Mouse (Mus musculus) embryonic facial prominence, embryonic 10.5 days (tissue): ENCODE data around the gene Nhsl2. TPM values are rescaled to one million over a fixed set of nuclear protein-coding genes. Genes with fewer than 3 reads are reported as not detected.

ENCODE experiments used
- DNase-seq: peaks from one replicate; pipeline ENCODE4 v3.0.0-alpha.2; 2017; ENCODE audit warnings: low spot score
- H3K27ac ChIP-seq: fragments of 300-500 bp; sonication (generic); replicated peaks from 2 replicates; pipeline ENCODE4 v1.5.1; 2016; ENCODE audit warnings: mild to moderate bottlenecking
- H3K27me3 ChIP-seq: fragments of 300-500 bp; sonication (generic); replicated peaks from 2 replicates; pipeline ENCODE4 v1.6.1; 2016; ENCODE audit warnings: low read depth, mild to moderate bottlenecking; ENCODE audit not compliant: poor library complexity, severe bottlenecking
- H3K36me3 ChIP-seq: fragments of 300-500 bp; sonication (generic); replicated peaks from 2 replicates; pipeline ENCODE4 v1.6.1; 2016; ENCODE audit warnings: mild to moderate bottlenecking, moderate library complexity
- H3K4me1 ChIP-seq: fragments of 300-500 bp; sonication (generic); 2 replicates; pipeline ENCODE4 v1.6.1; 2016
- H3K4me3 ChIP-seq: fragments of 300-500 bp; sonication (generic); 2 replicates; pipeline ENCODE4 v1.5.1; 2016; ENCODE audit warnings: mild to moderate bottlenecking, moderate library complexity
- H3K9me3 ChIP-seq: fragments of 300-500 bp; sonication (generic); 2 replicates; pipeline ENCODE4 v1.6.1; 2016; ENCODE audit warnings: mild to moderate bottlenecking
- WGBS: fragments of 180-500 bp; shearing (Covaris S2); methylation state at CpG from one replicate; pipeline ENCODE4 v1.1.7; 2016; 5-methylcytosine and 5-hydroxymethylcytosine counted together
- polyA plus RNA-seq: library from polyadenylated mRNA; unstranded; fragments of >200 nt; fragmentation: Nextera tagmentation; extraction: Ambion mirVana; gene quantifications from 2 replicates; pipeline ENCODE4 v1.2.1, GENCODE M21; 2016

Nhsl2 gene
- polyA plus RNA-seq, 1 experiment from 2014 or later, result 27.5 TPM

- Histone ChIP-seq H3K27me3 (peaks cover 91% of the 10 kb centered on the region), H3K4me1 (peaks cover 12% of the 10 kb centered on the region; the same call in 1 of the 2 replicates), H3K36me3 (no peaks in the 10 kb centered on the region), H3K9me3 (no peaks in the 10 kb centered on the region), H3K4me3 (no peak overlapping the region), H3K27ac (no peak overlapping the region)
- 66% methylated on average over 2 of the region's 2 CpGs for WGBS
- DNase-seq, result no peak
Observed at GRCm38 (mm10) chrX:101876136-101876535, 27.0 kb downstream of the Nhsl2 start.

GRCm38 (mm10) chrX:101877840-101878239, 28.7 kb downstream of the Nhsl2 start:
- WGBS, result 91% methylated on average over 4 of the region's 4 CpGs
- Histone ChIP-seq H3K9me3 (no peaks in the 10 kb centered on the region), H3K27ac (no peak overlapping the region), H3K27me3 (peaks cover 100% of the 10 kb centered on the region), H3K36me3 (no peaks in the 10 kb centered on the region), H3K4me1 (peaks cover 12% of the 10 kb centered on the region; the same call in 1 of the 2 replicates), H3K4me3 (no peak overlapping the region)
- no peak for DNase-seq

- Histone ChIP-seq H3K27ac (no peak overlapping the region), H3K4me3 (no peak overlapping the region), H3K27me3 (peaks cover 100% of the 10 kb centered on the region), H3K4me1 (peaks cover 12% of the 10 kb centered on the region; the same call in 1 of the 2 replicates), H3K9me3 (no peaks in the 10 kb centered on the region), H3K36me3 (no peaks in the 10 kb centered on the region)
- no peak for DNase-seq
- WGBS, result 77% methylated on average over 4 of the region's 4 CpGs
Observed at GRCm38 (mm10) chrX:101878546-101878945, 29.4 kb downstream of the Nhsl2 start.

DNA sequence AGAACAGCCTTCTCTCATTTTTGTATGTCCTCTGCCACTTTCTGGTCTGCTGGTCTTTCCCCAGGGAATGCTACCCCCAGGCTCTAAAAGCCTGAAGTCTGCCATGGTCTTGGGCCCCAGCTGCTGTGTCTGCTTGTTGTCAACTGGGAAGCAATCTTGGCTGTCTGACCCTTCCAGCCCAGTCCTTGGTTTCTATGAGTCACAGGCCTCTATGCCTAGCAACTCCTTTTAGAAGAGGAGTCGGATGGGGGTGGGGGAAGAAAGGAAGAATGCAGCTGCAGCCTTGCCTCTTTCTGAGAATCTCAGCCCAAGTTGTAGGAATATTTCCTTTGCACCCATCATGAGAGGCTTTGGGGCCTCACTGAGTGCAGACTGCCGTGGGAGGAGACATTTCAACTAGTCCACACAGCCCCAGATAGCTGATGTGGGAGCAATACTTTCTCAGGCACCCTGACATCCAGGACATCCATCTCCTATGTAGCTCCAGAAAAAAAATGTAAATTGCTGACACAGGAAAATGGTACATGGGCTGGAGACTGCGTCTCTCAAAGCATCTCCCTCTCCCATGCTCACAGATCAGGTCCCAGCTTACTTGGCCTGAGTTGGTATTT, 33.1 kb downstream of the Nhsl2 start:
- Histone ChIP-seq H3K9me3 (no peaks in the 10 kb centered on the region), H3K4me1 (no peaks in the 10 kb centered on the region), H3K36me3 (no peaks in the 10 kb centered on the region), H3K27me3 (peaks cover 100% of the 10 kb centered on the region), H3K27ac (no peak overlapping the region), H3K4me3 (no peak overlapping the region)
- 64% methylated on average over 3 of the region's 3 CpGs for WGBS
- peak; percentile 14 for DNase-seq

GRCm38 (mm10) chrX:101889384-101889783, 40.2 kb downstream of the Nhsl2 start:
- H3K27me3 ChIP-seq, result peaks cover 91% of the 10 kb centered on the region
- H3K27ac ChIP-seq, result no peak overlapping the region
- 39% methylated on average over 4 of the region's 4 CpGs for WGBS
- H3K36me3 ChIP-seq, result no peaks in the 10 kb centered on the region
- H3K4me1 ChIP-seq, result no peaks in the 10 kb centered on the region
- H3K4me3 ChIP-seq, result no peak overlapping the region
- no peaks in the 10 kb centered on the region for H3K9me3 ChIP-seq
- DNase-seq, result no peak

DNA sequence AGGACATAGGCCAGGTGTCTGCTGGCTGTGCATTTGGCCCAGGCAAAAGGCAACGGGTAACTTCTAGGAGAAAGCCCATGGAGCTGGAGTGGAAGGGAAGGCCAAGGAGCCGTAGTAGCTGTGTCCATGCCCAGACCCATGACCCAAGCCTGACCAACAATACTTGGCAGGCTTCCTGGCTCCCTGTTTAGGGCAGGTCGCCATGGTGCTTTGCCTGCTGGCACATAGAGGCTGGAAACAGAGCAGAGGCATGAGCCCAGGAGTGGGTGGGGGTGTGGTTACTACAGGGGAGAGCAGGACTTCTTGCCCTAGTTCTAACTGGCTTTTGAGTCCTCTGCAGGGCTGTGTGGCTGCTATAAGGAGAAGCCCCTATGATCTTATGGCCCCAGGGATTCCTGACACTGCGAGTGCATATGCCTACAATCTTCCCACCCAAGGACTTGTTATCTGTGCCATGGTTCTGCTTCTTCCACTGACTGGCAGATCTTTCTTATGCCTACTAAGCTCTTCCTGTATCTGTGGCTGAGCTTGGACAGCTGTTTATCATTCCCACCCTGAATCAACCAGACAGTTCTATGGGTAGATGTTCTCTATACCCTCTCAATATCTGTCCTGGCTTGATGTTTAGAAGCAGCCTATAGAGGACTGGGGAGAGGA, 40.8 kb downstream of the Nhsl2 start:
- Histone ChIP-seq H3K36me3 (no peaks in the 10 kb centered on the region), H3K4me3 (no peak overlapping the region), H3K27ac (no peak overlapping the region), H3K9me3 (no peaks in the 10 kb centered on the region), H3K4me1 (no peaks in the 10 kb centered on the region), H3K27me3 (peaks cover 91% of the 10 kb centered on the region)
- whole genome bisulfite sequencing, result 86% methylated on average over 4 of the region's 4 CpGs
- no peak for DNase-seq

GRCm38 (mm10) chrX:101893796-101894195, 44.6 kb downstream of the Nhsl2 start:
- no peak for DNase-seq

GRCm38 (mm10) chrX:101898341-101898740, 49.2 kb downstream of the Nhsl2 start:
- Histone ChIP-seq H3K27me3 (peaks cover 98% of the 10 kb centered on the region), H3K4me3 (no peak overlapping the region), H3K9me3 (no peaks in the 10 kb centered on the region), H3K4me1 (peaks cover 2% of the 10 kb centered on the region; the same call in 1 of the 2 replicates), H3K27ac (no peak overlapping the region), H3K36me3 (no peaks in the 10 kb centered on the region)
- 61% methylated on average over 4 of the region's 4 CpGs for WGBS
- DNase-seq, result no peak

More at GRCm38 (mm10) chrX:101893796-101894195, 44.6 kb downstream of the Nhsl2 start:
- Histone ChIP-seq H3K36me3 (no peaks in the 10 kb centered on the region), H3K4me1 (0 out of 2 replicates have a peak, but pooled peaks cover 2% of the 10 kb centered on the region), H3K4me3 (no peak overlapping the region), H3K27ac (no peak overlapping the region), H3K27me3 (peaks cover 91% of the 10 kb centered on the region), H3K9me3 (no peaks in the 10 kb centered on the region)
- 87% methylated on average over 7 of the region's 7 CpGs for WGBS

GRCm38 (mm10) chrX:101901806-101902490, 52.8 kb downstream of the Nhsl2 start:
- H3K27me3 ChIP-seq, result peaks cover 86% of the 10 kb centered on the region

DNA sequence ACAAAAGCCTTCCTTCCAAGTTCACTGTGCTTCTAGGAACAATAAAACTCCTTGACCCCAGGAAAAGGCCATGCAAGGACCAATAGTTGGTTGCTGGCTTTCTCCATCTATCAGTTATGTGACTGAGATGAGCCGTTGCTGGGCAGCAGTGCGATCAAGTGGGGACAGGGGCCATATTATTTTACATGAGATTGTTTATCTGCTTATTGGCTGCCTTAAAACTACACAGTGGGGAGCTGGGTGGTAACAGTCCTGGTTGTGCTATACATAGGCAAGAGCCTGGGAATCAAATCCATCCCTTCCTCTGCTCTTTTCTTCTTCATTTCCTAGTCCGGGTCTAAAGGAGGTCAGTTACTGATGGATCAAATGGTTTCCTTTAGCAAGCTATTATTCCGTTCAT, 53.4 kb downstream of the Nhsl2 start:
- peaks cover 2% of the 10 kb centered on the region; the same call in 1 of the 2 replicates for H3K4me1 ChIP-seq
- no peak overlapping the region for H3K4me3 ChIP-seq
- H3K9me3 ChIP-seq, result no peaks in the 10 kb centered on the region
- 82% methylated on average over 4 of the region's 4 CpGs for WGBS
- H3K27me3 ChIP-seq, result peaks cover 86% of the 10 kb centered on the region
- H3K36me3 ChIP-seq, result no peaks in the 10 kb centered on the region
- no peak overlapping the region for H3K27ac ChIP-seq
- no peak for DNase-seq

More at GRCm38 (mm10) chrX:101901806-101902490, 52.8 kb downstream of the Nhsl2 start:
- DNase-seq, result peak; percentile 10
- WGBS, result 75% methylated on average over 7 of the region's 7 CpGs
- Histone ChIP-seq H3K4me3 (no peak overlapping the region), H3K36me3 (no peaks in the 10 kb centered on the region), H3K9me3 (no peaks in the 10 kb centered on the region), H3K4me1 (peaks cover 2% of the 10 kb centered on the region; the same call in 1 of the 2 replicates), H3K27ac (no peak overlapping the region)

DNA sequence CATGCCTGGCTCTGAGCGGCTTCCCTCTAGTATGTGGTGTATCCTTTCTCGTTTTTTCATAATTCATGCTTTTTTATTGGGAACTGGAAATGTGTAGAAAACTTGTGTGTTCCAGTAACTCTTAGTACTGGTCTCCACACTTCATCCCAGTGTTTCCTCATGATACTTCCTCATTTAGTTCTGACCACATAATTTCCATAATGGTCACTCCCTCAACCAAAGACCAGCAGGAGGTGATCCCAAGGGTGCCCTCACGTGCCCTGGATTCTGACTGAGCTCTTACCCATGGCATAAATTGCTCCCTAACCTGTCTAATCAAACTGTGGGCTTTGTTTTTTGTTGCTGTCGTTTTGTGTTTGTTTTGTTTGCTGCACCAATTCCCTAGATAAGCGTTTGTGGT, 58.1 kb downstream of the Nhsl2 start:
- Histone ChIP-seq H3K4me1 (no peaks in the 10 kb centered on the region), H3K4me3 (no peak overlapping the region), H3K27me3 (peaks cover 78% of the 10 kb centered on the region), H3K9me3 (no peaks in the 10 kb centered on the region), H3K27ac (no peak overlapping the region), H3K36me3 (no peaks in the 10 kb centered on the region)
- WGBS, result 67% methylated on average over 5 of the region's 5 CpGs
- no peak for DNase-seq

DNA sequence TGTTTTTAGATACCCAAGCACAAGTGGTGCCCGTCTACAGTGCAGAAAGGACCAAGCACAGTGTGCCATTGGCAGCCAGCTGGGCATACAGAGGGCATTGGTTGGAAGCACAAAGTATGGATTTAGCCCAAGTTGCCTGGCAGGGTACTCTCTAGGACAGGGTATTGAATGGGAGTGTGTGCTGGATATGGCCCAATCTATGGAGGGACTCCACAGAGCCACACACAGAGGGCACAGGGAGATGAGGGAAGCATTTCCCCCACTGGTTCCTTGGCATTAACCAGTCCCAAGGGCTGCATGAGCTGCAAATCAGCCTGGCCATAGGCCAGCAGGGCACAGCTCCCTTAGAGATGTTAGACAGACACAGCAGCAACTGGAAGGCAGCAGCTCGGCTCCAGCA, 79.9 kb downstream of the Nhsl2 start:
- DNase-seq, result no peak
- H3K27me3 ChIP-seq, result peaks cover 82% of the 10 kb centered on the region
- WGBS, result 88% methylated on average over 2 of the region's 2 CpGs

More for the DNA sequence above, 79.9 kb downstream of the Nhsl2 start:
- Histone ChIP-seq H3K4me1 (no peaks in the 10 kb centered on the region), H3K9me3 (no peaks in the 10 kb centered on the region), H3K4me3 (no peak overlapping the region), H3K27ac (no peak overlapping the region), H3K36me3 (no peaks in the 10 kb centered on the region)
